Mouse (Mus musculus): ENCODE results near the gene Cacng6. TPM values are rescaled to one million over a fixed set of nuclear protein-coding genes. Genes with fewer than 3 reads are reported as not detected.
A peak's percentile ranks its signal among the peaks of the same experiment; 100 is the strongest.

The Cacng6 gene
- polyA plus RNA-seq (2015; fragmentation: Nextera tagmentation; extraction: Ambion mirVana) = 0.18 TPM in 1 of 2 replicates, not detected in the other

- ATAC-seq (ENCODE audit: low FRiP score, low read depth) = no peak
- Histone ChIP-seq H3K27me3 (peaks cover 49% of the 10 kb centered on the region), H3K4me1 (replicated peaks) (peaks cover 7% of the 10 kb centered on the region), H3K4me2 (peak within 1 kb of the TSS; percentile 52), H3K27ac (replicated peaks) (no peak within 1 kb of the TSS), H3K9ac (no peak within 1 kb of the TSS), H3K36me3 (no peaks in the 10 kb centered on the region), H3K9me3 (no peaks in the 10 kb centered on the region), H3K4me3 (peak within 1 kb of the TSS; percentile 24)
- WGBS = 36% methylated on average over 4 of the region's 4 CpGs
Measured at GRCm38 (mm10) chr7:3423895-3424294, at the start of gene Cacng6. Gene Cacng6 (plus strand): TSS chr7:3424195.

DNA sequence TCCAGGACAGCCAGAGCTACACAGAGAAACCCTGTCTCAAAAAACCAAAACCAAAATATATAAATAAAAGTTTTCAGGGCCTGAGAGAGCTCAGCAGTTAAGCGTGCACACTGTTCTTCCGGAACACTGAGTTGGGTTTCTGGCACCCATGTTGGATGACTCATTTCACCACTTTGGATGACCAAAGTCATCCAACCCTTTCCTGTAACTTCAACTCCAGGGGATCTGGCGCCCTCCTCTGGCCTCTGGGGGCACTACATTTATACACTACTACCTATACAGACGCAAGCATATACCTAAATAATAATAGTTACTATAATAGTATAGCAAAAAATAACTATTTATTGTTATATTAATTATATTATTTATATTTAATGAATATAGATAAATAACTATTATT lies 47.2 kb upstream of the Cacng6 start:
- WGBS = 56% methylated on average over 4 of the region's 4 CpGs
- H3K36me3 ChIP-seq = no peaks in the 10 kb centered on the region
- H3K9ac ChIP-seq = no peak overlapping the region
- H3K27ac ChIP-seq (replicated peaks) = no peak overlapping the region
- no peaks in the 10 kb centered on the region for H3K9me3 ChIP-seq
- H3K27me3 ChIP-seq = no peaks in the 10 kb centered on the region
- H3K4me2 ChIP-seq = no peak overlapping the region
- H3K4me3 ChIP-seq = no peak overlapping the region
- no peak for ATAC-seq (ENCODE audit: low FRiP score, low read depth)
- no peaks in the 10 kb centered on the region for H3K4me1 ChIP-seq (replicated peaks)

GRCm38 (mm10) chr7:3382123-3382522 lies 41.9 kb upstream of the Cacng6 start:
- Histone ChIP-seq H3K27me3 (no peaks in the 10 kb centered on the region), H3K27ac (replicated peaks) (no peak overlapping the region), H3K36me3 (no peaks in the 10 kb centered on the region), H3K9me3 (no peaks in the 10 kb centered on the region), H3K9ac (no peak overlapping the region), H3K4me3 (no peak overlapping the region), H3K4me1 (replicated peaks) (no peaks in the 10 kb centered on the region; the same call in 1 of the 2 replicates), H3K4me2 (no peak overlapping the region)
- ATAC-seq (ENCODE audit: low FRiP score, low read depth) = no peak
- 85% methylated on average over 9 of the region's 9 CpGs for WGBS

GRCm38 (mm10) chr7:3384807-3385319 lies 39.1 kb upstream of the Cacng6 start:
- no peaks in the 10 kb centered on the region for H3K36me3 ChIP-seq
- no peak for ATAC-seq (ENCODE audit: low FRiP score, low read depth)
- peaks cover 24% of the 10 kb centered on the region for H3K4me1 ChIP-seq (replicated peaks)
- H3K4me2 ChIP-seq = no peak overlapping the region
- H3K9ac ChIP-seq = no peak overlapping the region
- H3K27me3 ChIP-seq = no peaks in the 10 kb centered on the region
- H3K9me3 ChIP-seq = no peaks in the 10 kb centered on the region
- H3K4me3 ChIP-seq = no peak overlapping the region
- no peak overlapping the region for H3K27ac ChIP-seq (replicated peaks)
- 97% methylated on average over 5 of the region's 5 CpGs for WGBS

DNA sequence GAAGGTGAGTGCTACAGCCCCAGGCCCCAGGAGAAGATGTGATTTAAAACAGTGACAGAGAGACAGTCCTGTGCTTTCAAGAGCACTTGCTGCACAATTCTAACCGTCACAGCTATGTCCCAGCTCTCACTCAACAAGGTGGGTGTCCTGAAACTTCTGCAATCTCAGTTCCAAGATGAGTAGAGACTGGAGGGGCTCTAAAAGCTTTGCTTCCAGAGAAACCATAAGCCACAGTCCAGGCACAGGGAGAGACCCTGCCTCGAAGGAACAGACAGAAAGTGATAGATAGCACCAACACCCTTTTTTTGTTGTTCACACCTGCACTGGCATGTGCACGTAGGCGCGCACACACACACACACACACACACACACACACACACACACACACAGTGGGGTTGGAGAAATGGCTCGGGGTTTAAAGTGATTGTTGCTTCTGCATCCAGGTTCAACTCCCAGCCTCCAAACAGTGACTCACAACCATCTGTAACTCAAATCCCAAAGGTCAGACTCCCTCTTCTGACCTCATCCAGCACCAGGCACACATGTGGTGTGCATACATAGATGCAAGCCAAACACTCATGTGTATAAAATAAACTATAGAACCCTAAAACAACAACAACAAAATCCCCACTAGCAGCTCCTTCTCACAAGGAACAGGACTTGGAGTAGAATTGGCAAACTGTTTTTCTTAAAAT lies 37.8 kb upstream of the Cacng6 start:
- Histone ChIP-seq H3K4me2 (no peak overlapping the region), H3K4me3 (no peak overlapping the region), H3K4me1 (replicated peaks) (peaks cover 26% of the 10 kb centered on the region), H3K27ac (replicated peaks) (no peak overlapping the region), H3K9ac (no peak overlapping the region), H3K27me3 (no peaks in the 10 kb centered on the region), H3K36me3 (no peaks in the 10 kb centered on the region), H3K9me3 (no peaks in the 10 kb centered on the region)
- ATAC-seq (ENCODE audit: low FRiP score, low read depth) = no peak
- 87% methylated on average over 6 of the region's 6 CpGs for WGBS

DNA sequence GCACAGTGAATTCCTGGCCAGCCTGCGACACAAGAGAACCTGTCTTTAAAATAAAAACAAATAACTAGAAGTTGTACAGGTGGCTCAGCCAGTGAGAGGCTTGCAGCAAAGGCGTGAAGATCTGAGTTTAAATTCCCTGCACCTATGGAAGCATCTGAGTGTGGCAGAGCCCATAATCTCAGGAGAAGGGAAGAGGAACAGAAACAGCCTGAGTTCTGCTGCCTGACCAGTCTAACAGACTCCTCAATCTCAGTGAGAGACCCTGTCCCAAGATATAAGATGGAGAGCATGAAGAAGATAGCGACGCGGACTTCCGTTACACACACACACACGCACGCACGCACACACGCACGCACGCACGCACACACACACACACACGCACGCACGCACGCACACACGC lies 36.2 kb upstream of the Cacng6 start:
- WGBS = 78% methylated on average over 18 of the region's 18 CpGs
- no peaks in the 10 kb centered on the region for H3K36me3 ChIP-seq
- peaks cover 42% of the 10 kb centered on the region for H3K4me1 ChIP-seq (replicated peaks)
- no peaks in the 10 kb centered on the region for H3K9me3 ChIP-seq
- no peak for ATAC-seq (ENCODE audit: low FRiP score, low read depth)
- H3K4me3 ChIP-seq = no peak overlapping the region
- H3K9ac ChIP-seq = no peak overlapping the region
- no peaks in the 10 kb centered on the region for H3K27me3 ChIP-seq
- peak overlapping the region; percentile 88; the same call in 1 of the 2 replicates for H3K4me2 ChIP-seq
- H3K27ac ChIP-seq (replicated peaks) = no peak overlapping the region

GRCm38 (mm10) chr7:3388885-3389284 lies 35.1 kb upstream of the Cacng6 start:
- no peak overlapping the region for H3K9ac ChIP-seq
- H3K4me2 ChIP-seq = peak overlapping the region; percentile 88
- peaks cover 50% of the 10 kb centered on the region for H3K4me1 ChIP-seq (replicated peaks)
- ATAC-seq (ENCODE audit: low FRiP score, low read depth) = no peak
- H3K9me3 ChIP-seq = no peaks in the 10 kb centered on the region
- WGBS = 60% methylated on average over 6 of the region's 6 CpGs
- H3K4me3 ChIP-seq = peak overlapping the region; percentile 57
- no peaks in the 10 kb centered on the region for H3K36me3 ChIP-seq
- no peaks in the 10 kb centered on the region for H3K27me3 ChIP-seq
- H3K27ac ChIP-seq (replicated peaks) = no peak overlapping the region

DNA sequence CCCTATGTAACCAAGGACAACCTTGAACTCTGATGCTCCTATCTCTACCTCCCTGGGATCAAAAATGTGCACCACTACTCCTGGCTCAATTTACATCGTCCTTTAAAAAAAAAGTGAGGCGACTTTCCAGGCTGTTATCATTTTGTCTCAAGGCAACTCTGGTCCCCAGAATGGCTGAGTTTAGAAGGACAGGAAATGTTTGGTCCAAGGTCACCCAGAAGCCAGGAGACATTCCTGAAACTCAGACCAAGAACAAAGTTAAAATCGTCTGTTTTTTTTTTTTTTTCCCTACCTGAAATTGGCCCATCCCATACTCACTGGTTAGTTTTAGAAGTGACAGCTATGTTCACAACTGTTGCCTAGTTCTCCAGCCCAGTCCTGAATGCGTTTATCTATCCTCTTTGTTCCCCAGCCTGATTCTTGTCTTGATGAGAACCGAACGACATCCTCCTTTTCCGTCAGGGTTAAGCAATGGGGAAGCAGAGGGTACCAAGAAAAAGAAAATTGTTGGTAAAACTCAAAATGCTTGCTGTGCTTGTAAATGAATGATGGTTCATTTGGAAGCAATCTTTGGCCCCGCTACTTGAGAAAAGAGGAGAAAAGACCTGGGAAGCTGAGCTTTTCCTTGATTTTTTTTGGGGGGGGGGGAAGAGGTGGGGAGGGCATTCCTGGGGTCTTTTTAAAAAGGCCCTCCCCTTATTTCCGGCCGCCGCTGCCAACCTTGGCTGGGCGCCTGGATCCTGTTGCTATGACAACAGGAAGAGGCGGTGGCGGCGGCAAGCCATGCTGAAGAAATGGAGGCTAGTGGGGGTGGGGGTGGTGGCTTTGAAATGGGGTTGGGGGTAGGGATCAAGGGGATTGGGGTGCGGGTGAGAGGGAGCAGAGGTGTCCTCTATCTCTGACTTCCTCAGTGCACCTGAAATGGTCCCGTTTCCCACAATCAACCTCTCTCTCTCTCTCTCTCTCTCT lies 34.3 kb upstream of the Cacng6 start:
- ATAC-seq (ENCODE audit: low FRiP score, low read depth) = peak; percentile 37; the same call in 1 of the 2 replicates
- peaks cover 50% of the 10 kb centered on the region for H3K4me1 ChIP-seq (replicated peaks)

DNA sequence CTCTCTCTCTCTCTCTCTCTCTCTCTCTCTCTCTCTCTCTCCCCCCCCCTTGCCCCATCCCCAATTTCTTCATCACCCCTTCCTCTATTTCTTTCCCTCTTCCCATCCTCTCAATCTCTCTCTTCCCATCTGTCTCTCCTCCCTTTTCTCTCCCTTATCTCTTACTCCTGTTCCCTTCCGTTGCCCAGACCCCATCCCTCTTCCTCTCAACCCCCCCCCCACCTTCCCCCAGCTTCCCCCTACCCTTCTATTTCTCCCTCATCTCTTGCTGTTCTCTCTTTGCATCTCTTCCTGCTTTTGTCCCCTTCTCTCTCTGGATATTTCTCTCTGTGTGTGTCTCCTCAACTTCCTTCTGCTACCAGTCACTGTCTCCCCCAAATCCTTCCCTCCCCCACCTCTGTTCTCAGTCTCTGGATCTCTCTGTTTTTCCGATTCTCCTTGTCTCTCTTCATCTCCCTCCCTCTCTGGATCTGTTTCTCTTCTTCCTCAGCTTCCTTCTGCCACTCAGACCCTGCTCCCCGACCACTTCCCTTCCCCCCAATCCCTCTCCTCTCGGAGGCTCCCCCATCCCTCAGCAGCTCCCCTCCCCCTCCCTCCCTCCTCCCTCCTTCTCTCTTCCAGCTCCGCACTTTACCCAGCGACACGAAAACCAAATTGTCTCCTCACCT lies 33.4 kb upstream of the Cacng6 start, which contains the start of gene Cacng8:
Gene Cacng8 (plus strand): TSS at position 271 of the 668 bp plus-strand sequence.
- peak within 1 kb of the TSS; percentile 62 for H3K9ac ChIP-seq
- H3K4me2 ChIP-seq = peak within 1 kb of the TSS; percentile 88
- H3K27ac ChIP-seq (replicated peaks) = peak within 1 kb of the TSS; percentile 69
- ATAC-seq (ENCODE audit: low FRiP score, low read depth) = peak; percentile 50
- peaks cover 50% of the 10 kb centered on the region for H3K4me1 ChIP-seq (replicated peaks)
- H3K4me3 ChIP-seq = peak within 1 kb of the TSS; percentile 57
- H3K27me3 ChIP-seq = no peaks in the 10 kb centered on the region
- no peaks in the 10 kb centered on the region for H3K9me3 ChIP-seq
- WGBS = 0% methylated on average over 7 of the region's 7 CpGs
- H3K36me3 ChIP-seq = 0 out of 2 replicates have a peak, but pooled peaks cover 10% of the 10 kb centered on the region

More for the DNA sequence above, 34.3 kb upstream of the Cacng6 start:
- WGBS = 2% methylated on average over 16 of the region's 17 CpGs
- Histone ChIP-seq H3K36me3 (0 out of 2 replicates have a peak, but pooled peaks cover 8% of the 10 kb centered on the region), H3K27me3 (no peaks in the 10 kb centered on the region), H3K4me2 (peak overlapping the region; percentile 88), H3K9ac (peak overlapping the region; percentile 62; the same call in 1 of the 2 replicates), H3K27ac (replicated peaks) (peak overlapping the region; percentile 69), H3K9me3 (no peaks in the 10 kb centered on the region), H3K4me3 (peak overlapping the region; percentile 57)

GRCm38 (mm10) chr7:3391081-3391451 lies 32.9 kb upstream of the Cacng6 start:
- no peaks in the 10 kb centered on the region for H3K9me3 ChIP-seq
- peak overlapping the region; percentile 88 for H3K4me2 ChIP-seq
- 0 out of 2 replicates have a peak, but pooled peaks cover 10% of the 10 kb centered on the region for H3K36me3 ChIP-seq
- peaks cover 53% of the 10 kb centered on the region for H3K4me1 ChIP-seq (replicated peaks)
- H3K27ac ChIP-seq (replicated peaks) = peak overlapping the region; percentile 69
- ATAC-seq (ENCODE audit: low FRiP score, low read depth) = peak; percentile 29
- WGBS = under 1% methylated on average over 12 of the region's 12 CpGs
- H3K27me3 ChIP-seq = no peaks in the 10 kb centered on the region
- H3K9ac ChIP-seq = peak overlapping the region; percentile 62
- peak overlapping the region; percentile 57 for H3K4me3 ChIP-seq

DNA sequence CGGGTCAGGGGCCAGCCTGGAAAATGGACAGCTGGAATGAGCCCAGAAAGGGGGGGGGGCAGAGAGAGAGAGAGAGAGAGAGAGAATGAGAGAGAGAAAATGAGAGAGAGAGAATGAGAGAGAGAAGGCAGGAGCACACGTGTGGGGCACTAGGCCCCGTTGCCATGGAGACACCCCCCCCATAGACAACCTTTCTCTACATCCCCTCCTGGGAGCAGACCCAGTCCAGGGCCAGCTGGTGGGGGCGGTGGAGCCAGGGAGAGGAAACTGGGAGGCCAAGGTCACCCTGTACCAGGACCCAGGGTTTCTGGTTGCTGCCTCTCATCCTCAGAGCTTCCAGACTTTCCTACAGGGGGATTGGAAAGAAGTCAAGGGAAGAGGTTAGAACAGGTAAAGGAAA lies 32.2 kb upstream of the Cacng6 start:
- ATAC-seq (ENCODE audit: low FRiP score, low read depth) = no peak; the same call in 1 of the 2 replicates
- Histone ChIP-seq H3K4me2 (peak overlapping the region; percentile 88), H3K9me3 (no peaks in the 10 kb centered on the region), H3K4me1 (replicated peaks) (peaks cover 57% of the 10 kb centered on the region), H3K4me3 (peak overlapping the region; percentile 57), H3K27me3 (no peaks in the 10 kb centered on the region), H3K27ac (replicated peaks) (peak overlapping the region; percentile 69; the same call in 1 of the 2 replicates), H3K36me3 (0 out of 2 replicates have a peak, but pooled peaks cover 10% of the 10 kb centered on the region), H3K9ac (peak overlapping the region; percentile 62)
- 6% methylated on average over 4 of the region's 4 CpGs for WGBS

Measured in hindbrain, embryonic 15.5 days (tissue).